Mouse (Mus musculus) liver, embryonic 14.5 days (tissue): ENCODE data around the gene Spsb4.

ENCODE experiments used
- CTCF ChIP-seq: IDR thresholded peaks from 2 replicates; pipeline ENCODE4 v1.5.1; 2016; ENCODE audit warnings: antibody characterized with exemption, low read depth, control low read depth
- EP300 ChIP-seq: IDR thresholded peaks from 2 replicates; pipeline ENCODE4 v1.6.1; 2016; ENCODE audit warnings: antibody characterized with exemption, low read depth

- no peak for TF ChIP-seq CTCF
- no peak for TF ChIP-seq EP300
These were observed 49.1 kb upstream of the Spsb4 start for GRCm38 (mm10) chr9:97067761-97068160.
